Mouse (Mus musculus): ENCODE results near the gene Ppp1r16b. TPM values are rescaled to one million over a fixed set of nuclear protein-coding genes. Genes with fewer than 3 reads are reported as not detected.

Ppp1r16b gene
- total and polyA plus RNA-seq, 3 experiments, result 0.16 to 0.75 TPM; not detected in 1

DNA sequence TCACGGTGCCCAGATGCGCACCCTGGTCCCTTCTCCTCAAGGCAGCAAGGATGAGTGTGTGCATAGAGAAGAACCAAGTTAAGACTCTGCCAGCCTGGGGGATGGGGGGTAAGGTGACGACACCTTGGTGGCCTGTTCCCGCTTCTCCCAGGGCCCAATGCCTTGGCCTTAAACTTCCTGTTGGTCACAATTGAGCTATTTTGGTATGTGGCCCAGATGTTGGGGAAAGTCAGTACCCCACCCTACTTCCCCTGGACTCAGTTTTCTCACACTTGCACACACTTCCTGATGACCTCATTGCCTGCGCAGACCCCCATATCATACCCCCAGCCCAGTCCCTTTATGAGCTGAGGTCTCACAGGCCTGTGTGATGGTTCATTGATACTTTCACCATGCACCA is 23.9 kb downstream of the Ppp1r16b start:
- ATAC-seq (ENCODE audit: extremely low read depth, insufficient number of reproducible peaks, low FRiP score, poor library complexity, severe bottlenecking), result no peak
- Histone ChIP-seq H3K4me3 (ENCODE audit: low read depth, low read length) (no peak overlapping the region), H3K4me1 (ENCODE audit: insufficient read depth, low read depth, low read length) (no peaks in the 10 kb centered on the region)

DNA sequence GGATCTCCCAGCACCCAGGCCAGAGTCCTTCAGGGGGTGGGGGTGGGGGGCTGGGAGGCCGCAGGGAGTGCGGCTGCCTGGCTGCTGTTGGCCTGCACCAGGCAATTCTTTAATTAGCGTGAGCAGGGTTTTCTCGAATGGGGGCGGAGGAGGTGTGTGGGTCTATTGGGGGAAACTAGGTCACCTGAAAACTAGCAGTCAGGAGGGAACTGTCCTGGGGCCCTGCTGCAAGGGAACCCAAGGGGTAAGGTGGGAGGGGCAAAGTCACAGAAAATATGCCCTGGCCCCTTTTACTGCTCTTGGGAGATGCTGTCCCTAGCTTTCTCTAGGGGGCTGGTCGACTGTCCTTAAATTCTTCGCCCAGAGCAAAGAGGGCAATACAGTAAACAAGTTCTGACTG is 24.4 kb downstream of the Ppp1r16b start:
- no peak overlapping the region for H3K4me3 ChIP-seq (ENCODE audit: low read depth, low read length)
- no peak for DNase-seq (ENCODE audit: low spot score)

More for the DNA sequence above, 23.9 kb downstream of the Ppp1r16b start:
- H3K9me3 ChIP-seq (replicated peaks), result no peaks in the 10 kb centered on the region
- no peak for DNase-seq (ENCODE audit: low spot score)
- H3K36me3 ChIP-seq (replicated peaks), result no peaks in the 10 kb centered on the region
- no peak for TF ChIP-seq POLR2AphosphoS5 (IDR thresholded peaks at IDR 0.05; ENCODE audit: insufficient replicate concordance, low read depth, low read length)
- no peak for TF ChIP-seq TAL1 (conservative IDR thresholded peaks at IDR 0.05; ENCODE audit: low read depth, low read length)
- no peak for TF ChIP-seq GATA1 (IDR thresholded peaks at IDR 0.05; ENCODE audit: borderline replicate concordance, low read length)
- TF ChIP-seq GATA2 (IDR thresholded peaks at IDR 0.05; ENCODE audit: borderline replicate concordance, low read depth, low read length), result no peak
- no peak for TF ChIP-seq CTCF (IDR thresholded peaks at IDR 0.05; ENCODE audit: low read depth, low read length)
- peaks cover 5% of the 10 kb centered on the region for H3K27me3 ChIP-seq (ENCODE audit: insufficient read depth, low read length)

DNA sequence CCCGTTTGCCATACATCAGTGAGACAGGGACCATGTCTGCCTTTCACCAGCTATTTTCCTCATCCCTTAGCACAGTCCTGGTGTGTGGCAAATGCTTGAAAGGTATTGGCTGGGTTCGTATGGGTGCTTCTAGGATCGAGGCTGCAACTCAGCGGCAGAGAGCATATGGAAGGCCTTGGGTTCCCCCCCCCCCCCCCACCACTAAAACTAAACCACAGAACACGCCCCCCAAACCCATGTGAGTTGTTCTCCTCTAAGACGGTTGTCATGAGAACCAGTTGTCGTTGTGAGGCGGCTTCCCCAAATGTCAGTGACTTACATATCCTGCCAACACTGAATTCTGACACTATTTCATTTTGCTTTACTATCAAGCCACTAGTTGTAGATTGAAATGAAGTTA is 24.9 kb downstream of the Ppp1r16b start:
- DNase-seq (ENCODE audit: low spot score), result no peak
- no peak for ATAC-seq (ENCODE audit: extremely low read depth, insufficient number of reproducible peaks, low FRiP score, poor library complexity, severe bottlenecking)
- Histone ChIP-seq H3K4me1 (ENCODE audit: insufficient read depth, low read depth, low read length) (no peaks in the 10 kb centered on the region), H3K4me3 (ENCODE audit: low read depth, low read length) (no peak overlapping the region), H3K36me3 (replicated peaks) (no peaks in the 10 kb centered on the region), H3K9me3 (replicated peaks) (no peaks in the 10 kb centered on the region), H3K27me3 (ENCODE audit: insufficient read depth, low read length) (peaks cover 5% of the 10 kb centered on the region)
- no peak for TF ChIP-seq POLR2AphosphoS5 (IDR thresholded peaks at IDR 0.05; ENCODE audit: insufficient replicate concordance, low read depth, low read length)
- TF ChIP-seq GATA1 (IDR thresholded peaks at IDR 0.05; ENCODE audit: borderline replicate concordance, low read length), result no peak
- TF ChIP-seq TAL1 (conservative IDR thresholded peaks at IDR 0.05; ENCODE audit: low read depth, low read length), result no peak
- TF ChIP-seq CTCF (IDR thresholded peaks at IDR 0.05; ENCODE audit: low read depth, low read length), result no peak
- TF ChIP-seq GATA2 (IDR thresholded peaks at IDR 0.05; ENCODE audit: borderline replicate concordance, low read depth, low read length), result no peak

More for the DNA sequence above, 24.4 kb downstream of the Ppp1r16b start:
- H3K36me3 ChIP-seq (replicated peaks), result no peaks in the 10 kb centered on the region
- no peaks in the 10 kb centered on the region for H3K9me3 ChIP-seq (replicated peaks)
- no peaks in the 10 kb centered on the region for H3K4me1 ChIP-seq (ENCODE audit: insufficient read depth, low read depth, low read length)
- no peak for ATAC-seq (ENCODE audit: extremely low read depth, insufficient number of reproducible peaks, low FRiP score, poor library complexity, severe bottlenecking)
- H3K27me3 ChIP-seq (ENCODE audit: insufficient read depth, low read length), result peaks cover 5% of the 10 kb centered on the region
- TF ChIP-seq CTCF (IDR thresholded peaks at IDR 0.05; ENCODE audit: low read depth, low read length) (no peak), POLR2AphosphoS5 (IDR thresholded peaks at IDR 0.05; ENCODE audit: insufficient replicate concordance, low read depth, low read length) (no peak), GATA1 (IDR thresholded peaks at IDR 0.05; ENCODE audit: borderline replicate concordance, low read length) (no peak), GATA2 (IDR thresholded peaks at IDR 0.05; ENCODE audit: borderline replicate concordance, low read depth, low read length) (no peak), TAL1 (conservative IDR thresholded peaks at IDR 0.05; ENCODE audit: low read depth, low read length) (no peak)

DNA sequence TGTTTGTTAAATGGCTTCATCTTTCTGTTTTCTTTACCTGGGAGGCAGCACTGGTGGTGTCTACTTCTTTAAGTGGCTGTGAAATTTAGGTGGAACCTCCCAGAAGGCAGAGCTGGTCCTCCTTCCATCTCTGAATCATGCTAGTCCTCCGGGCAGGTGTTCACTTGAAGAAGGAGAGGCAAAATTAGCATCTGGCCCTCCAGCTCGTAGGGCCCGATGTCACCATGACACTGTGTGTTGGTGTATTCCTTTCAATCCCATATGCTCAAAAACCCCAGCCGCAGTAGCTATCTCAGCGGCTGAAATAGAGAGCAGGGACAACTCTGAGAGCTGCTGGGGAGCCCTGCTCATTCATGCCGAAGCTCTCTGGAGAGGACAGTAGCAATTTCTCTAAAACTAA is 27.0 kb downstream of the Ppp1r16b start:
- TF ChIP-seq GATA1 (IDR thresholded peaks at IDR 0.05; ENCODE audit: borderline replicate concordance, low read length) (no peak), GATA2 (IDR thresholded peaks at IDR 0.05; ENCODE audit: borderline replicate concordance, low read depth, low read length) (no peak), TAL1 (conservative IDR thresholded peaks at IDR 0.05; ENCODE audit: low read depth, low read length) (no peak), POLR2AphosphoS5 (IDR thresholded peaks at IDR 0.05; ENCODE audit: insufficient replicate concordance, low read depth, low read length) (no peak), CTCF (IDR thresholded peaks at IDR 0.05; ENCODE audit: low read depth, low read length) (no peak)
- Histone ChIP-seq H3K27me3 (ENCODE audit: insufficient read depth, low read length) (peaks cover 5% of the 10 kb centered on the region), H3K4me3 (ENCODE audit: low read depth, low read length) (no peak overlapping the region), H3K36me3 (replicated peaks) (no peaks in the 10 kb centered on the region), H3K4me1 (ENCODE audit: insufficient read depth, low read depth, low read length) (no peaks in the 10 kb centered on the region), H3K9me3 (replicated peaks) (no peaks in the 10 kb centered on the region)
- DNase-seq (ENCODE audit: low spot score) (no peak), ATAC-seq (ENCODE audit: extremely low read depth, insufficient number of reproducible peaks, low FRiP score, poor library complexity, severe bottlenecking) (no peak)

DNA sequence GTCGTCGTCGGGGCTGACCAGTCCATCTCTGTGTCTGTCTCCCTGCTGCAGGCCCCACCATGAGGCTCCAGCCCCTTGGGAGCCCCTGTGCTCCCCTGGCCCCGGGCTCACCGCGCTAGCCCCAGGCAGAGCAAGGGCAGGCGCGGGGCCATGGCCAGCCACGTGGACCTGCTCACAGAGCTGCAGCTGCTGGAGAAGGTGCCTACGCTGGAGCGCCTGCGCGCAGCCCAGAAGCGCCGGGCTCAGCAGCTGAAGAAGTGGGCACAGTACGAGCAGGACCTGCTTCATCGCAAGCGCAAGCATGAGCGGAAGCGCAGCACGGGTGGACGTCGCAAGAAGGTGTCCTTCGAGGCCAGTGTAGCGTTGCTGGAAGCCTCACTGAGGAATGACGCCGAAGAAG is 30.6 kb downstream of the Ppp1r16b start:
- H3K4me3 ChIP-seq (ENCODE audit: low read depth, low read length), result no peak overlapping the region
- TF ChIP-seq GATA2 (IDR thresholded peaks at IDR 0.05; ENCODE audit: borderline replicate concordance, low read depth, low read length) (no peak), TAL1 (conservative IDR thresholded peaks at IDR 0.05; ENCODE audit: low read depth, low read length) (no peak), GATA1 (IDR thresholded peaks at IDR 0.05; ENCODE audit: borderline replicate concordance, low read length) (no peak), POLR2AphosphoS5 (IDR thresholded peaks at IDR 0.05; ENCODE audit: insufficient replicate concordance, low read depth, low read length) (no peak), CTCF (IDR thresholded peaks at IDR 0.05; ENCODE audit: low read depth, low read length) (no peak)
- H3K36me3 ChIP-seq (replicated peaks), result no peaks in the 10 kb centered on the region
- peaks cover 5% of the 10 kb centered on the region for H3K27me3 ChIP-seq (ENCODE audit: insufficient read depth, low read length)
- ATAC-seq (ENCODE audit: extremely low read depth, insufficient number of reproducible peaks, low FRiP score, poor library complexity, severe bottlenecking) (no peak), DNase-seq (ENCODE audit: low spot score) (no peak)
- no peaks in the 10 kb centered on the region for H3K9me3 ChIP-seq (replicated peaks)
- no peaks in the 10 kb centered on the region for H3K4me1 ChIP-seq (ENCODE audit: insufficient read depth, low read depth, low read length)

DNA sequence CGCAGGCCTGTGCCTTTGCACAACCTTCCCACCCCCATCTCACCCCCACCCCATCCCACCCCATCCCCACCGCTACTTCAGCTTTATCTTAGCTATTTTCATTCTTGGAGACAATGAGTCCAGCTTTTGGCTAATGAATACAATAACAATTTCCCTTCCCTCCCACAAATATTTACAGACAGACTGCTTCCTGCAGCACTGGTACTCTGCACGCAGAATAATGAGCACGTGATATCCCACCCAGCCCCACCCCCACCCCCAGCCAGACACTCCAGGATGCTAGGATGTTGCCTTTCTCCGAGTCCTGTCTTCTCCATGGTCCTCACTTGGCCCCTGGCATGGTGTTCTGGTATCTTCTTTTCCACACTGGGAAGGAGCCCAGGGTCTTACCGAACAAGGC is 31.3 kb downstream of the Ppp1r16b start:
- no peak for TF ChIP-seq GATA1 (IDR thresholded peaks at IDR 0.05; ENCODE audit: borderline replicate concordance, low read length)
- Histone ChIP-seq H3K4me3 (ENCODE audit: low read depth, low read length) (no peak overlapping the region), H3K4me1 (ENCODE audit: insufficient read depth, low read depth, low read length) (no peaks in the 10 kb centered on the region), H3K9me3 (replicated peaks) (no peaks in the 10 kb centered on the region), H3K27me3 (ENCODE audit: insufficient read depth, low read length) (peaks cover 5% of the 10 kb centered on the region), H3K36me3 (replicated peaks) (no peaks in the 10 kb centered on the region)
- DNase-seq (ENCODE audit: low spot score) (no peak), ATAC-seq (ENCODE audit: extremely low read depth, insufficient number of reproducible peaks, low FRiP score, poor library complexity, severe bottlenecking) (no peak)

DNA sequence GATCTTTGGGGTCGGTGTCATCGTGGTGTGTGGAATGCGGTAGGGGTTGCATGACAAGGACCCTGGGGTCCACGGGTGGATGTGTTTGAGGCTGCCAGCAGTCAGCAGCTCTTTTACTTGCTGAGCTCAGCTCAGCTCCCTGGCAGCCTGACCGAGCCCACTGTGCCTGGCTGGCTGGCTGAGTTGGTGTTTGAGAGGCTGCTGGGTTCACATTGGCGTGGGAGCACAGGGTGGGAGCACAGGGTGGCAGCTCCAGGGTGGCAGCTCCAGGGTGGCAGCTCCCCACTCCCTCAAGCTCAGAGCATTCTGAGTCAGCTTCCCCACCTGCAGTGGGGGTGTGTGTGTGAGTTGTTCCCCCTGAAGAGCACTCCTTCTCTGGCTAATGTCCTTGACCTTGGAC is 34.7 kb downstream of the Ppp1r16b start:
- no peaks in the 10 kb centered on the region for H3K4me1 ChIP-seq (ENCODE audit: insufficient read depth, low read depth, low read length)
- no peak for TF ChIP-seq POLR2AphosphoS5 (IDR thresholded peaks at IDR 0.05; ENCODE audit: insufficient replicate concordance, low read depth, low read length)
- TF ChIP-seq TAL1 (conservative IDR thresholded peaks at IDR 0.05; ENCODE audit: low read depth, low read length), result no peak
- no peak for TF ChIP-seq GATA1 (IDR thresholded peaks at IDR 0.05; ENCODE audit: borderline replicate concordance, low read length)
- TF ChIP-seq GATA2 (IDR thresholded peaks at IDR 0.05; ENCODE audit: borderline replicate concordance, low read depth, low read length), result no peak
- TF ChIP-seq CTCF (IDR thresholded peaks at IDR 0.05; ENCODE audit: low read depth, low read length), result no peak

More for the DNA sequence above, 34.7 kb downstream of the Ppp1r16b start:
- Histone ChIP-seq H3K27me3 (ENCODE audit: insufficient read depth, low read length) (no peaks in the 10 kb centered on the region; the same call in 1 of the 2 replicates), H3K9me3 (replicated peaks) (no peaks in the 10 kb centered on the region), H3K36me3 (replicated peaks) (no peaks in the 10 kb centered on the region), H3K4me3 (ENCODE audit: low read depth, low read length) (no peak overlapping the region)
- DNase-seq (ENCODE audit: low spot score) (no peak), ATAC-seq (ENCODE audit: extremely low read depth, insufficient number of reproducible peaks, low FRiP score, poor library complexity, severe bottlenecking) (no peak)
